Mouse (Mus musculus) lung, adult 2 months (tissue): ENCODE results near the gene Sorcs3.

ENCODE experiments used
- CTCF ChIP-seq: fragments of 200-500 bp; IDR thresholded peaks from 2 replicates; pipeline ENCODE4 v1.5.1; 2011; ENCODE audit warnings: mild to moderate bottlenecking, low read length, control low read depth; ENCODE audit not compliant: insufficient read depth
- POLR2A ChIP-seq: fragments of 200-500 bp; IDR thresholded peaks from 2 replicates; pipeline ENCODE4 v1.6.1; 2011; ENCODE audit warnings: low read depth, mild to moderate bottlenecking, control low read depth, low read length, borderline replicate concordance; ENCODE audit errors: extremely low read depth

GRCm38 (mm10) chr19:48343442-48343841 is 137.6 kb downstream of the Sorcs3 start:
- TF ChIP-seq CTCF = no peak
- no peak for TF ChIP-seq POLR2A
